Mouse (Mus musculus): ENCODE results near the gene Olfr432.
"Not testable (repeated sequence)": the region's sequence is repeated elsewhere in the genome, so short reads cannot be mapped to it uniquely, and the experiment has no call there.

Olfr432 gene

DNA sequence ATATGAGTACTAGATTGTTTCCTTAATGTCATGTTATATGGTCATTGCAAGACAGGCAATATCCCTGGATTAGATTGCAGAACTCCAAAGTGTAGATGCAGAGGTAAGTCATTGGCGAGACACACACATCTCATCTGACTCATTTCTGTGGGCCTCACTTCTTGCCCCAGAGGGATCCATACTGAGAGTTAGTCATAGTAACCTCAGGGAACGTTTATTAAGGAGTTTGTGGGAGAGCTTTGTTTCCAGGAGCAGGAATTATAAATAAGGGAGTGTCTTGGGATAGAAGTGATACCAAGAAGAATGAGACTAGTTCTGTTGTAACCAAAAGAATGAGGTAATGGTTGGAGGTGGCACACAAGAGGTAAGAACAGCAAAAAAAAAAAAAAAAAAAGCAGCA, at the start of gene Olfr432:
Gene Olfr432, plus strand, starts transcription at position 313 of the 400 bp plus-strand sequence.
- DNase-seq (ENCODE audit: low read depth), result no peak

DNA sequence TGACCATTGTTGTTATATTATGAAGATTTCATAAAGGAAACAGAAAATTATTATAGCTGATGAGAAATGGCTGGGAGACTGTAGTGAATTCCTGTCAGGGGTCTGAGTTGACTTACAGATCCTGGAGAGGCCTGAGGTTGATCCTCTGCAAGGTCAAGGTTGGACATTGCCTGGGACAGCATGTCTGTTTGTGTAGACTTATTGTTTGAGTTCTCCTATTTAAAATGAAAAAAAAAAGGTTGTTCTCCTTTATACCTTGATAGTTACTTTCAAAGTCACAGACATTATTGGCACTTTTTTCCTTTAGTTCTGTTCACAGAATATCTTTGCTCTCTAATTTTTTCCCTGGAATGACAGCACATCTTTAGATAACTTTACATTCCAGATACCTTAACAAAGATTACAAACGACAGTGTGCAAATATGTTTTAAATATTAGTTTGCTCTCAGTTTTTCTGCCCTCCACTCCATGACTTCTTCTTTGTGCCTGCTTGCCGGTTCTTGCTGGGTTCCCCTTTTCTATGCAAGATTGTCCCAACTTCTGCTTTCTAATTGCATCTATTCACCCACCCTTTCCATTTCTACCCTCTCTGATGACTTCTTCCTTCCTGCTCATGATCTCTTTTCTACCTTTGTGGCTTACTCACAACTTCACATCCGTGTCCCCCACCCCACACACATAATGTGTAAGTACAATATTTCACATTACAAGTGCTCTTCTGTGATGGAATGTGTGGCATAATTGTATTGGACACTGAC, 44.5 kb upstream of the Olfr432 start:
- not testable (repeated sequence) for DNase-seq (ENCODE audit: low read depth)

- not testable (repeated sequence) for DNase-seq (ENCODE audit: low read depth)
Measured at GRCm38 (mm10) chr1:174007050-174007449, 42.0 kb upstream of the Olfr432 start.

GRCm38 (mm10) chr1:174031698-174032097, 17.3 kb upstream of the Olfr432 start, which contains the start of gene Ifi205:
TSS of gene Ifi205 (minus strand) at chr1:174031810.
- DNase-seq (ENCODE audit: low read depth), result no peak

GRCm38 (mm10) chr1:174035841-174036240, 13.2 kb upstream of the Olfr432 start:
- no peak for DNase-seq (ENCODE audit: low read depth)

DNA sequence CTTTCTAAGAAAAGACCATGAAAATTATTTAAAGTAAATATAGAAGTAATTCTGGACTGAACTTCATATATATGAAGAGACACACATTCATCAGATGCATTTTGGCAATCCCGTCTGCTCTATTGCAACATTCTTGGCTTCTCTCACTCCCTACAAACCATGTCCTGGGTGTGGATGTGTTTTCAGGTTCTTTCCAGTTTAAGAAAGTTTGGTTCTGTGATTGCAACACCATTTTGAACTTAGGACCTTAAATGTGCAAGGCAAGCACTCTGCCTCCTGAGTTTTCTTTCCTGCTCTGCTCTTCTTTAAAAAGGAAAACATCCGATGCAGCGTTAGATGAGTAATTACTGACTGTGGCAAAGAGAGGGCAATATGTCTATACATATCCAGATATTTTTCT, 10.5 kb upstream of the Olfr432 start:
- DNase-seq (ENCODE audit: low read depth), result no peak

GRCm38 (mm10) chr1:174040523-174041177, 8.4 kb upstream of the Olfr432 start, which contains the start of gene Olfr433:
TSS of gene Olfr433 (plus strand) at chr1:174040705.
- peak; percentile 56 for DNase-seq (ENCODE audit: low read depth)

DNA sequence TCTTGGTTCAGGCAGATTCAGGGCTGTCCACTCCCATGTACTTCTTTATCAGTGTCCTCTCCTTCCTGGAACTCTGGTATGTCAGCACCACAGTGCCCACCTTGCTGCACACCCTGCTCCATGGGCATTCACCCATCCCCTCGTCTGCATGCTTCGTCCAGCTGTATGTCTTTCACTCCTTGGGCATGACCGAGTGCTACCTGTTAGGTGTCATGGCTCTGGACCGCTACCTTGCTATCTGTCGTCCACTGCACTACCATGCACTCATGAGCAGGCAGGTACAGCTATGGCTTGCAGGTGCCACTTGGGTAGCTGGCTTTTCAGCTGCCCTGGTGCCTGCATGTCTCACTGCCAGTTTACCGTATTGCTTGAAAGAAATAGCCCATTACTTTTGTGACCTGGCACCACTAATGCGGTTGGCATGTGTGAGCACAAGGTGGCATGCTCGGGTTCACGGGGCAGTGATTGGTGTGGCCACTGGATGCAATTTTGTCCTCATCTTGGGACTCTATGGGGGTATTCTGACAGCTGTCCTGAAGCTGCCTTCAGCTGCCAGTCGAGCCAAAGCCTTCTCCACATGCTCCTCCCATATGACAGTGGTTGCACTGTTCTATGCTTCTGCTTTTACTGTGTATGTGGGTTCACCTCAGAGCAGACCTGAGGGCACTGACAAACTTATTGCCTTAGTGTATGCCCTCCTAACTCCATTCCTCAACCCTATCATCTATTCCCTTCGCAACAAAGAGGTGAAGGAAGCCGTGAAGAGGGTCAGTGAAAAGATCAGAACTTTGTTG, 6.7 kb upstream of the Olfr432 start:
- not testable (repeated sequence) for DNase-seq (ENCODE audit: low read depth)

GRCm38 (mm10) chr1:174044431-174044830, 4.6 kb upstream of the Olfr432 start:
- no peak for DNase-seq (ENCODE audit: low read depth)

- DNase-seq (ENCODE audit: low read depth), result not testable (repeated sequence)
Measured at GRCm38 (mm10) chr1:174048227-174048626, 778 bp upstream of the Olfr432 start.

GRCm38 (mm10) chr1:174049357-174049756, 352 bp downstream of the Olfr432 start:
- DNase-seq (ENCODE audit: low read depth), result not testable (repeated sequence)

GRCm38 (mm10) chr1:174050532-174050931, 1.5 kb downstream of the Olfr432 start:
- no peak for DNase-seq (ENCODE audit: low read depth)

- no peak for DNase-seq (ENCODE audit: low read depth)
Measured at GRCm38 (mm10) chr1:174051515-174051914, 2.5 kb downstream of the Olfr432 start.

- DNase-seq (ENCODE audit: low read depth), result no peak
Measured at GRCm38 (mm10) chr1:174051931-174052536, 3.0 kb downstream of the Olfr432 start.

DNA sequence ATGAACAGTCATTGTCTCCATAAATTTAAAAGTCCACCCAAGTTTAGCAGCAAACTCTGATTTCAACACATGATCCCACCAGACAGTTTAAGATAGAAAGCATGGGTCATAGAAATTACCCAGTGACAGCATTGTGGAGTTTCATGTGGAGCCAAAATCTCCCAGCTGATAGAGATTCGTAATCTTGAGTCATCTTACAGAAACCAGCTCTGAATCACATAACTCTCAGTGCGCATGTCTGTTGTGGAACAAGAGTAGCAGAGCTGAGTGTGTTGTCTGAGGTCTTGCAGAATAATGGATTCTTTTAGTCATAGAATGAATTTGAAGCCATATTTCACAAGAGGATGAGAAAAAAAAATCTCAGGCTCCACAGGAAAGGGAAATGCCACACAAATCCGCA, 4.0 kb downstream of the Olfr432 start:
- DNase-seq (ENCODE audit: low read depth), result no peak

DNA sequence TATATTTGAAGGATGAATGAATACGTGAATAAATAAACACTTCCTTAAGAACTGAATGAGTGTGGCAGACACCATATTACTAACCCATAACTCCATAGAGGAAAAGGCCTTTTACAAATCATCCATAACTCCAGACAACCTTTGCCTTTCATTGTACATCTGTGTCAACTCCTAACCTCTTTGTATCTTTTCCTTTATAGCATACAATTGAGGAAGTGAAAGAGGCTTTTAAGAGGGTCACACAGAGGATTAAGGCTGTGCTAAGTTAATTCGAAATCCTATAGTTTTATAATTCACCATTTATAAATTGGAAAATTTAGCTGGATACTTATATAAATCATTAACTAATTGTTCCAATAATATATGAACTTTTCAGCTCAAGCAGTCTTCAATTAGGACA, 6.2 kb downstream of the Olfr432 start:
- no peak for DNase-seq (ENCODE audit: low read depth)

- no peak for DNase-seq (ENCODE audit: low read depth)
Measured at GRCm38 (mm10) chr1:174066305-174066704, 17.3 kb downstream of the Olfr432 start, which contains the start of gene Olfr430. TSS of gene Olfr430 (plus strand) at chr1:174066605.

DNA sequence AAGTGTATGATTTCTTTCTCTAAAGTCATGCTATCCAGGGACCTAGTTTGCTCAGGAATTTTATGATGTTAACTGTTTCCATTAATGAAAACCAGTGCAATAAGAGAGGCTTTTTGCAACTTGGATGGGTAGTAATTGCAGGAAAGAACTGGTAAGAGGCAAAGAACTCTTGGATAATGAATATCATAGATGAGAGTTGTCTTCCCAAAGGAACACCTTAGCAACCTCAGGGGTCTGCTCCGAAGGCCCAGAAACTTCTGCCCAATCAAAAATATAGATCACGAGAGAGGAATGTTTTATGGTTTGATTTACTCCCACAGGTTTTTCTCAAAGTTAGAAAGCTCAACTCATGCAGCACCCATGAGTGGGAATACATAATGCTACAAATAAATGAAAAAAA, 35.0 kb downstream of the Olfr432 start, which contains the start of gene Olfr429:
Gene Olfr429, plus strand, starts transcription at position 301 of the 400 bp plus-strand sequence.
- no peak for DNase-seq (ENCODE audit: low read depth)

GRCm38 (mm10) chr1:174096591-174096990, 47.6 kb downstream of the Olfr432 start, which contains the start of gene Olfr427:
TSS of gene Olfr427 (plus strand) at chr1:174096891.
- DNase-seq (ENCODE audit: low read depth), result no peak

- DNase-seq (ENCODE audit: low read depth), result peak; percentile 31
Measured at GRCm38 (mm10) chr1:174103735-174104134, 54.7 kb downstream of the Olfr432 start.
